Mouse (Mus musculus) liver, adult 2 months (tissue): ENCODE measurements at regions not wholly inside any gene's neighbourhood (a gene's known extent, or its start where the extent isn't known, plus 50 kb on each side); places are given as distances from the start of the nearest gene placed in this dataset.

Experiments
- CTCF ChIP-seq: fragments of 200-500 bp; IDR thresholded peaks from 2 replicates; pipeline ENCODE4 v1.5.1; 2011; ENCODE audit warnings: low read depth, low read length, control low read depth
- POLR2A ChIP-seq: fragments of 200-500 bp; IDR thresholded peaks from 2 replicates; pipeline ENCODE4 v1.6.1; 2011; ENCODE audit warnings: low read length, control low read depth; ENCODE audit not compliant: insufficient read depth; ENCODE audit errors: extremely low read depth

- TF ChIP-seq CTCF (no peak), POLR2A (no peak)
Measured at GRCm38 (mm10) chr10:22997571-22997970, 177.6 kb upstream of the Tcf21 start.
